Mouse (Mus musculus) liver, embryonic 14.5 days (tissue): ENCODE results near the gene Cideb. TPM values are rescaled to one million over a fixed set of nuclear protein-coding genes. Genes with fewer than 3 reads are reported as not detected.
A peak's percentile ranks its signal among the peaks of the same experiment; 100 is the strongest.

Source experiments
- ATAC-seq: fragments of 200-750 bp; cut with Nextera tagmentation; 2 replicates; pipeline ENCODE4 v1.8.0; 2017; ENCODE audit warnings: moderate number of reproducible peaks, mild to moderate bottlenecking, moderate library complexity; ENCODE audit not compliant: insufficient read depth
- DNase-seq, 3 experiments: peaks; one replicate each; pipeline ENCODE4 v3.0.0-alpha.2; 2012 to 2013; ENCODE audit warnings: low read depth in 3 of 3, low spot score in 3 of 3
- H3K27ac ChIP-seq: fragments of 300-500 bp; sonication (generic); 2 replicates; pipeline ENCODE4 v1.5.1; 2014; ENCODE audit warnings: moderate library complexity, mild to moderate bottlenecking, control low read depth, inconsistent platforms
- H3K27me3 ChIP-seq: fragments of 300-500 bp; sonication (generic); 2 replicates; pipeline ENCODE4 v1.6.1; 2014; ENCODE audit warnings: mild to moderate bottlenecking, low read length, moderate library complexity; ENCODE audit not compliant: control insufficient read depth, insufficient read depth
- H3K36me3 ChIP-seq: fragments of 300-500 bp; sonication (generic); replicated peaks from 2 replicates; pipeline ENCODE4 v1.6.1; 2014; ENCODE audit warnings: low read depth; ENCODE audit not compliant: control insufficient read depth, insufficient read depth
- H3K4me1 ChIP-seq, 2 experiments: fragments of 200-500 bp in 1 of 2; fragments of 300-500 bp in 1 of 2; sonication (generic) in 1 of 2; replicated peaks; 2 replicates each; pipeline ENCODE4 v1.6.1; 2012 to 2014; ENCODE audit warnings: antibody characterized with exemption in 1 of 2, inconsistent platforms in 1 of 2, low read length in 1 of 2; ENCODE audit not compliant: control insufficient read depth in 2 of 2, insufficient read depth in 2 of 2
- H3K4me2 ChIP-seq: fragments of 300-500 bp; sonication (generic); 2 replicates; pipeline ENCODE4 v1.6.1; 2014; ENCODE audit warnings: low read depth, mild to moderate bottlenecking, control low read depth, moderate library complexity
- H3K4me3 ChIP-seq, 2 experiments: fragments of 200-500 bp in 1 of 2; fragments of 300-500 bp in 1 of 2; sonication (generic) in 1 of 2; 2 replicates each; pipeline ENCODE4 v1.5.1; 2012 to 2014; ENCODE audit warnings: low read depth in 2 of 2, low read length in 2 of 2, mild to moderate bottlenecking in 2 of 2, control low read depth in 1 of 2, inconsistent platforms in 1 of 2, moderate library complexity in 1 of 2; ENCODE audit not compliant: insufficient read depth in 1 of 2
- H3K9ac ChIP-seq: fragments of 300-500 bp; sonication (generic); replicated peaks from 2 replicates; pipeline ENCODE4 v1.6.1; 2014; ENCODE audit warnings: mild to moderate bottlenecking, control low read depth, moderate library complexity
- H3K9me3 ChIP-seq: fragments of 300-500 bp; sonication (generic); 2 replicates; pipeline ENCODE4 v1.6.1; 2016; ENCODE audit warnings: low read length, mixed read lengths; ENCODE audit not compliant: control insufficient read depth
- CTCF ChIP-seq: IDR thresholded peaks from 2 replicates; pipeline ENCODE4 v1.5.1; 2016; ENCODE audit warnings: antibody characterized with exemption, low read depth, control low read depth
- EP300 ChIP-seq: IDR thresholded peaks from 2 replicates; pipeline ENCODE4 v1.6.1; 2016; ENCODE audit warnings: antibody characterized with exemption, low read depth
- WGBS: fragments of 180-500 bp; shearing (Covaris S2); extraction: QIAGEN DNeasy Blood & Tissue Kit; methylation state at CpG from one replicate; pipeline ENCODE4 v1.1.7; 2014; ENCODE audit not compliant: insufficient replicate concordance; 5-methylcytosine and 5-hydroxymethylcytosine counted together
- polyA plus RNA-seq, 2 experiments: library from polyadenylated mRNA; depleted of rRNA in 1 of 2; stranded (reverse) in 1 of 2; unstranded in 1 of 2; fragments of >200 nt; fragmentation: Nextera tagmentation in 1 of 2; extraction: Ambion mirVana in 1 of 2; gene quantifications; 2 replicates each; pipeline versions ENCODE4 v1.2.1 to v1.2.3; 2012 to 2014

The Cideb gene
- polyA plus RNA-seq, 2 experiments: 37.3 to 40.0 TPM

- Histone ChIP-seq H3K27me3 (peaks cover 13% of the 10 kb centered on the region), H3K4me3 (peak overlapping the region; percentile 7 to 37), H3K4me1 (peaks cover 9 to 31% of the 10 kb centered on the region in 2 experiments), H3K9ac (no peak overlapping the region), H3K4me2 (peak overlapping the region; percentile 66), H3K36me3 (no peaks in the 10 kb centered on the region), H3K27ac (no peak overlapping the region), H3K9me3 (no peaks in the 10 kb centered on the region)
- DNase-seq (no peak), ATAC-seq (peak; percentile 22; the same call in 1 of the 2 replicates)
- 14% methylated on average over 52 of the region's 52 CpGs for WGBS
- no peak for TF ChIP-seq EP300
- peak; percentile 68 for TF ChIP-seq CTCF
These were observed 9.5 kb upstream of the Cideb start for GRCm38 (mm10) chr14:55767519-55768414.

GRCm38 (mm10) chr14:55765696-55766095 lies 7.4 kb upstream of the Cideb start, which contains the start of gene Ltb4r1:
Gene Ltb4r1, plus strand, starts transcription at chr14:55765962.
- Histone ChIP-seq H3K9ac (no peak within 1 kb of the TSS), H3K36me3 (no peaks in the 10 kb centered on the region), H3K4me2 (no peak within 1 kb of the TSS; the same call in 1 of the 2 replicates), H3K4me3 (peak within 1 kb of the TSS in 1 of 2 experiments; percentile 7; a peak in 1 of 4 replicates), H3K27me3 (peaks cover 33% of the 10 kb centered on the region), H3K4me1 (peaks cover 9 to 31% of the 10 kb centered on the region in 2 experiments), H3K27ac (no peak within 1 kb of the TSS), H3K9me3 (no peaks in the 10 kb centered on the region)
- TF ChIP-seq CTCF: no peak
- no peak for TF ChIP-seq EP300
- ATAC-seq (no peak), DNase-seq (no peak)
- 21% methylated on average over 4 of the region's 4 CpGs for WGBS

GRCm38 (mm10) chr14:55763166-55763565 lies 4.9 kb upstream of the Cideb start:
- peaks cover 33% of the 10 kb centered on the region for H3K27me3 ChIP-seq
- 35% methylated on average over 7 of the region's 7 CpGs for WGBS
- no peak overlapping the region for H3K9ac ChIP-seq
- H3K4me2 ChIP-seq: peak overlapping the region; percentile 74; the same call in 1 of the 2 replicates
- no peak for ATAC-seq
- H3K4me1 ChIP-seq: peaks cover 3 to 12% of the 10 kb centered on the region in 2 experiments
- no peak for DNase-seq
- no peak overlapping the region for H3K4me3 ChIP-seq
- H3K9me3 ChIP-seq: no peaks in the 10 kb centered on the region
- no peak for TF ChIP-seq CTCF
- H3K27ac ChIP-seq: no peak overlapping the region
- no peaks in the 10 kb centered on the region for H3K36me3 ChIP-seq

- Histone ChIP-seq H3K4me1 (peaks cover 2 to 9% of the 10 kb centered on the region in 2 experiments; a peak in 3 of 4 replicates), H3K9me3 (no peaks in the 10 kb centered on the region), H3K27me3 (peaks cover 31% of the 10 kb centered on the region), H3K27ac (no peak overlapping the region), H3K36me3 (no peaks in the 10 kb centered on the region), H3K4me3 (peak overlapping the region; percentile 29 to 48), H3K9ac (peak overlapping the region; percentile 42), H3K4me2 (peak overlapping the region; percentile 74)
- 3% methylated on average over 77 of the region's 77 CpGs for WGBS
- TF ChIP-seq EP300 (no peak), CTCF (0 out of 2 replicates have a peak, but pooled peaks have one; percentile 15)
- no peak for DNase-seq
- peak; percentile 30; the same call in 1 of the 2 replicates for ATAC-seq
These were observed 4.0 kb upstream of the Cideb start for GRCm38 (mm10) chr14:55762001-55762821.
